Mouse (Mus musculus) erythroblast, embryonic 14.5 days (primary cell): ENCODE results near the gene Dnajb14. TPM values are rescaled to one million over a fixed set of nuclear protein-coding genes. Genes with fewer than 3 reads are reported as not detected.

Source experiments
- H3K27me3 ChIP-seq: 2 replicates; pipeline ENCODE4 v1.6.1; 2012; ENCODE audit warnings: inconsistent platforms; ENCODE audit not compliant: control insufficient read depth
- H3K36me3 ChIP-seq: 2 replicates; pipeline ENCODE4 v1.6.1; 2012; ENCODE audit warnings: mild to moderate bottlenecking, inconsistent platforms; ENCODE audit not compliant: control insufficient read depth
- H3K4me1 ChIP-seq: 2 replicates; pipeline ENCODE4 v1.6.1; 2012; ENCODE audit warnings: inconsistent platforms; ENCODE audit not compliant: control insufficient read depth
- H3K4me3 ChIP-seq: replicated peaks from 2 replicates; pipeline ENCODE3; 2012; ENCODE audit warnings: moderate library complexity, mild to moderate bottlenecking, inconsistent platforms
- H3K9me3 ChIP-seq: 2 replicates; pipeline ENCODE4 v1.6.1; 2012; ENCODE audit warnings: low read length, inconsistent platforms, mixed read lengths; ENCODE audit not compliant: control insufficient read depth
- GATA1 ChIP-seq: IDR thresholded peaks from 2 replicates; pipeline ENCODE4 v1.6.1; 2012; ENCODE audit warnings: low read length, inconsistent platforms, mixed read lengths
- TAL1 ChIP-seq: IDR thresholded peaks from 3 replicates; pipeline ENCODE4 v1.6.1; 2012; ENCODE audit warnings: low read length, inconsistent platforms, mixed read lengths
- polyA plus RNA-seq: library from polyadenylated mRNA; stranded (reverse); fragments of >175 nt; gene quantifications from 2 replicates; pipeline ENCODE4 v1.2.3, GENCODE M21; 2012

The Dnajb14 gene
- polyA plus RNA-seq, 1 experiment: 0.11 TPM

- Histone ChIP-seq H3K4me1 (peaks cover 37% of the 10 kb centered on the region), H3K27me3 (no peaks in the 10 kb centered on the region), H3K4me3 (peak overlapping the region; percentile 85), H3K9me3 (no peaks in the 10 kb centered on the region), H3K36me3 (peaks cover 30% of the 10 kb centered on the region)
- TF ChIP-seq GATA1: no peak
- TF ChIP-seq TAL1: no peak
Measured at GRCm38 (mm10) chr3:137868094-137868913, 829 bp downstream of the Dnajb14 start.

GRCm38 (mm10) chr3:137869395-137869794 is 1.9 kb downstream of the Dnajb14 start:
- H3K27me3 ChIP-seq: no peaks in the 10 kb centered on the region
- no peak overlapping the region for H3K4me3 ChIP-seq
- peaks cover 34% of the 10 kb centered on the region for H3K36me3 ChIP-seq
- TF ChIP-seq GATA1: no peak
- no peak for TF ChIP-seq TAL1
- peaks cover 30% of the 10 kb centered on the region for H3K4me1 ChIP-seq
- H3K9me3 ChIP-seq: no peaks in the 10 kb centered on the region

- peaks cover 8% of the 10 kb centered on the region for H3K36me3 ChIP-seq
- H3K9me3 ChIP-seq: no peaks in the 10 kb centered on the region
- no peak overlapping the region for H3K4me3 ChIP-seq
- TF ChIP-seq GATA1 (no peak), TAL1 (no peak)
- no peaks in the 10 kb centered on the region for H3K27me3 ChIP-seq
- H3K4me1 ChIP-seq: peaks cover 11% of the 10 kb centered on the region
Measured at GRCm38 (mm10) chr3:137879313-137879712, 11.8 kb downstream of the Dnajb14 start.

GRCm38 (mm10) chr3:137880109-137880748 is 12.8 kb downstream of the Dnajb14 start:
- Histone ChIP-seq H3K36me3 (peaks cover 7% of the 10 kb centered on the region), H3K9me3 (no peaks in the 10 kb centered on the region), H3K4me1 (peaks cover 11% of the 10 kb centered on the region), H3K4me3 (no peak overlapping the region), H3K27me3 (no peaks in the 10 kb centered on the region)
- TF ChIP-seq GATA1 (no peak), TAL1 (no peak)

GRCm38 (mm10) chr3:137881093-137881492 is 13.6 kb downstream of the Dnajb14 start:
- H3K27me3 ChIP-seq: no peaks in the 10 kb centered on the region
- peaks cover 6% of the 10 kb centered on the region for H3K36me3 ChIP-seq
- TF ChIP-seq TAL1 (no peak), GATA1 (no peak)
- no peaks in the 10 kb centered on the region for H3K9me3 ChIP-seq
- H3K4me1 ChIP-seq: peaks cover 11% of the 10 kb centered on the region
- H3K4me3 ChIP-seq: no peak overlapping the region

- TF ChIP-seq GATA1: no peak
- no peak for TF ChIP-seq TAL1
- Histone ChIP-seq H3K4me3 (no peak overlapping the region), H3K9me3 (no peaks in the 10 kb centered on the region; the same call in 1 of the 2 replicates), H3K27me3 (no peaks in the 10 kb centered on the region), H3K4me1 (peaks cover 19% of the 10 kb centered on the region), H3K36me3 (peaks cover 26% of the 10 kb centered on the region)
Measured at GRCm38 (mm10) chr3:137887961-137888360, 20.5 kb downstream of the Dnajb14 start.

- Histone ChIP-seq H3K36me3 (peaks cover 39% of the 10 kb centered on the region), H3K9me3 (no peaks in the 10 kb centered on the region; the same call in 1 of the 2 replicates), H3K27me3 (no peaks in the 10 kb centered on the region), H3K4me3 (no peak overlapping the region), H3K4me1 (peaks cover 19% of the 10 kb centered on the region)
- TF ChIP-seq TAL1 (no peak), GATA1 (no peak)
Measured at GRCm38 (mm10) chr3:137891089-137891488, 23.6 kb downstream of the Dnajb14 start.

GRCm38 (mm10) chr3:137892118-137892517 is 24.6 kb downstream of the Dnajb14 start:
- H3K27me3 ChIP-seq: no peaks in the 10 kb centered on the region
- H3K9me3 ChIP-seq: no peaks in the 10 kb centered on the region; the same call in 1 of the 2 replicates
- peaks cover 37% of the 10 kb centered on the region for H3K36me3 ChIP-seq
- H3K4me3 ChIP-seq: no peak overlapping the region
- H3K4me1 ChIP-seq: peaks cover 19% of the 10 kb centered on the region
- no peak for TF ChIP-seq TAL1
- TF ChIP-seq GATA1: no peak

GRCm38 (mm10) chr3:137893789-137894188 is 26.3 kb downstream of the Dnajb14 start:
- no peaks in the 10 kb centered on the region; the same call in 1 of the 2 replicates for H3K9me3 ChIP-seq
- H3K4me3 ChIP-seq: no peak overlapping the region
- peaks cover 18% of the 10 kb centered on the region for H3K4me1 ChIP-seq
- no peaks in the 10 kb centered on the region for H3K27me3 ChIP-seq
- peaks cover 45% of the 10 kb centered on the region for H3K36me3 ChIP-seq
- no peak for TF ChIP-seq GATA1
- no peak for TF ChIP-seq TAL1
